Mouse (Mus musculus): ENCODE results near the gene Zscan21. TPM values are rescaled to one million over a fixed set of nuclear protein-coding genes. Genes with fewer than 3 reads are reported as not detected.

Zscan21 gene
- total RNA-seq, 2 experiments from 2014 or later, result 7.7 to 12.2 TPM

Other genes with a start within 250 kb of the Zscan21 start
- gene Pilrb2, start 245.1 kb upstream of the Zscan21 start, total RNA-seq (2015), result 106 and 132 TPM in 2 replicates
- 62.6 and 73.1 TPM in 2 replicates for gene Pilrb2, start 245.1 kb upstream of the Zscan21 start, total RNA-seq (2017)
- not detected in 2 replicates for gene Cyp3a13, start 195.3 kb upstream of the Zscan21 start, total RNA-seq (2015)
- not detected in 2 replicates for gene Cyp3a13, start 195.3 kb upstream of the Zscan21 start, total RNA-seq (2017)
- gene Gjc3, start 153.8 kb upstream of the Zscan21 start, total RNA-seq (2015), result not detected in 2 replicates
- not detected in 2 replicates for gene Gjc3, start 153.8 kb upstream of the Zscan21 start, total RNA-seq (2017)
- not detected in 2 replicates for gene Azgp1, start 135.4 kb upstream of the Zscan21 start, total RNA-seq (2015)
- not detected in 2 replicates for gene Azgp1, start 135.4 kb upstream of the Zscan21 start, total RNA-seq (2017)
- not detected in 2 replicates for gene Smok3a, start 95.6 kb upstream of the Zscan21 start, total RNA-seq (2015)
- gene Smok3a, start 95.6 kb upstream of the Zscan21 start, total RNA-seq (2017), result not detected in 2 replicates
- gene Smok3b, start 95.5 kb upstream of the Zscan21 start, total RNA-seq (2015), result not detected in 2 replicates
- gene Smok3b, start 95.5 kb upstream of the Zscan21 start, total RNA-seq (2017), result not detected in 2 replicates
- not detected in 2 replicates for gene Smok3c, start 63.7 kb upstream of the Zscan21 start, total RNA-seq (2015)
- gene Smok3c, start 63.7 kb upstream of the Zscan21 start, total RNA-seq (2017), result not detected in 2 replicates
- gene Zkscan1, start 31.8 kb upstream of the Zscan21 start, total RNA-seq (2015), result 16.1 TPM in 2 replicates
- gene Zkscan1, start 31.8 kb upstream of the Zscan21 start, total RNA-seq (2017), result 13.1 and 14.2 TPM in 2 replicates
- 1.4 and 5.4 TPM in 2 replicates for gene Zfp113, start 38.8 kb downstream of the Zscan21 start, total RNA-seq (2015)
- 2.0 and 3.5 TPM in 2 replicates for gene Zfp113, start 38.8 kb downstream of the Zscan21 start, total RNA-seq (2017)
- gene Cops6, start 44.2 kb downstream of the Zscan21 start, total RNA-seq (2015), result 115 and 124 TPM in 2 replicates
- gene Cops6, start 44.2 kb downstream of the Zscan21 start, total RNA-seq (2017), result 34.7 and 37.8 TPM in 2 replicates
- gene Ap4m1, start 55.1 kb downstream of the Zscan21 start, total RNA-seq (2015), result 11.3 and 11.7 TPM in 2 replicates
- gene Ap4m1, start 55.1 kb downstream of the Zscan21 start, total RNA-seq (2017), result 23.5 and 28.5 TPM in 2 replicates
- 114 and 128 TPM in 2 replicates for gene Mcm7, start 55.5 kb downstream of the Zscan21 start, total RNA-seq (2015)
- gene Mcm7, start 55.5 kb downstream of the Zscan21 start, total RNA-seq (2017), result 184 and 191 TPM in 2 replicates
- gene Taf6, start 70.5 kb downstream of the Zscan21 start, total RNA-seq (2015), result 23.4 and 25.6 TPM in 2 replicates
- gene Taf6, start 70.5 kb downstream of the Zscan21 start, total RNA-seq (2017), result 28.5 and 41.1 TPM in 2 replicates
- 24.0 and 25.5 TPM in 2 replicates for gene Cnpy4, start 70.6 kb downstream of the Zscan21 start, total RNA-seq (2015)
- 41.7 and 48.3 TPM in 2 replicates for gene Cnpy4, start 70.6 kb downstream of the Zscan21 start, total RNA-seq (2017)
- 5.3 and 6.5 TPM in 2 replicates for gene Mblac1, start 77.4 kb downstream of the Zscan21 start, total RNA-seq (2015)
- 4.6 and 5.8 TPM in 2 replicates for gene Mblac1, start 77.4 kb downstream of the Zscan21 start, total RNA-seq (2017)
- gene Nxpe5, start 109.0 kb downstream of the Zscan21 start, total RNA-seq (2015), result 0.87 and 1.2 TPM in 2 replicates
- 1.4 and 2.0 TPM in 2 replicates for gene Nxpe5, start 109.0 kb downstream of the Zscan21 start, total RNA-seq (2017)
- gene Lamtor4, start 138.6 kb downstream of the Zscan21 start, total RNA-seq (2015), result 187 and 189 TPM in 2 replicates
- gene Lamtor4, start 138.6 kb downstream of the Zscan21 start, total RNA-seq (2017), result 97.6 and 122 TPM in 2 replicates
- gene BC037034, start 147.1 kb downstream of the Zscan21 start, total RNA-seq (2015), result 51.5 and 53.9 TPM in 2 replicates
- gene BC037034, start 147.1 kb downstream of the Zscan21 start, total RNA-seq (2017), result 49.2 and 54.9 TPM in 2 replicates
- not detected in 2 replicates for gene Gal3st4, start 155.9 kb downstream of the Zscan21 start, total RNA-seq (2015)
- gene Gal3st4, start 155.9 kb downstream of the Zscan21 start, total RNA-seq (2017), result not detected in 2 replicates
- not detected in 2 replicates for gene Gm43720, start 163.1 kb downstream of the Zscan21 start, total RNA-seq (2015)
- gene Gm43720, start 163.1 kb downstream of the Zscan21 start, total RNA-seq (2017), result not detected in 2 replicates
- 0.25 and 1.3 TPM in 2 replicates for gene Gpc2, start 163.1 kb downstream of the Zscan21 start, total RNA-seq (2015)
- gene Gpc2, start 163.1 kb downstream of the Zscan21 start, total RNA-seq (2017), result 3.1 and 3.6 TPM in 2 replicates
- gene Stag3, start 163.3 kb downstream of the Zscan21 start, total RNA-seq (2015), result 11.6 and 14.8 TPM in 2 replicates
- gene Stag3, start 163.3 kb downstream of the Zscan21 start, total RNA-seq (2017), result 12.5 and 26.0 TPM in 2 replicates
- gene Pvrig, start 225.1 kb downstream of the Zscan21 start, total RNA-seq (2015), result 0.50 TPM in 1 of 2 replicates, not detected in the other
- 0.11 TPM in 1 of 2 replicates, not detected in the other for gene Pvrig, start 225.1 kb downstream of the Zscan21 start, total RNA-seq (2017)